Mouse (Mus musculus) C2C12 (cell line): ENCODE measurements at regions not wholly inside any gene's neighbourhood (a gene's known extent, or its start where the extent isn't known, plus 50 kb on each side); places are given as distances from the start of the nearest gene placed in this dataset.

ENCODE experiments used
- H3K27me3 ChIP-seq: one replicate; pipeline ENCODE4 v1.6.1; 2011; ENCODE audit not compliant: control insufficient read depth, insufficient read depth, insufficient read length
- H3K36me3 ChIP-seq: one replicate; pipeline ENCODE4 v1.6.1; 2011; ENCODE audit not compliant: control insufficient read depth, insufficient read depth
- H3K4me3 ChIP-seq: one replicate; pipeline ENCODE4 v1.5.1; 2011; ENCODE audit warnings: mild to moderate bottlenecking, control low read depth; ENCODE audit not compliant: poor library complexity, insufficient read depth, severe bottlenecking
- H3K79me2 ChIP-seq: one replicate; pipeline ENCODE4 v1.6.1; 2011; ENCODE audit not compliant: control insufficient read depth, insufficient read depth
- H3K79me3 ChIP-seq: one replicate; pipeline ENCODE4 v1.6.1; 2011; ENCODE audit warnings: low read depth, control low read depth
- H3ac ChIP-seq: one replicate; pipeline ENCODE3; 2011; ENCODE audit warnings: low read depth; ENCODE audit not compliant: control insufficient read depth, insufficient read length
- CEBPB ChIP-seq: IDR thresholded peaks from one replicate; pipeline ENCODE4 v1.6.1; 2011; ENCODE audit warnings: low read depth, mild to moderate bottlenecking, control low read depth, moderate library complexity
- CTCF ChIP-seq: IDR thresholded peaks from one replicate; pipeline ENCODE4 v1.5.1; 2011; ENCODE audit not compliant: control insufficient read depth, insufficient read depth, insufficient read length
- FOSL1 ChIP-seq: IDR thresholded peaks from one replicate; pipeline ENCODE4 v1.8.0; 2011; ENCODE audit warnings: mild to moderate bottlenecking, low read length; ENCODE audit not compliant: poor library complexity, insufficient read depth, severe bottlenecking
- MAX ChIP-seq: IDR thresholded peaks from one replicate; pipeline ENCODE4 v1.6.1; 2011; ENCODE audit warnings: mild to moderate bottlenecking, control low read depth
- MYOD1 ChIP-seq: IDR thresholded peaks from one replicate; pipeline ENCODE4 v1.6.1; 2011; ENCODE audit warnings: low read depth; ENCODE audit not compliant: control insufficient read depth, insufficient read length
- MYOG ChIP-seq: IDR thresholded peaks from one replicate; pipeline ENCODE4 v1.6.1; 2011; ENCODE audit not compliant: control insufficient read depth, insufficient read length; ENCODE audit errors: extremely low read depth
- USF1 ChIP-seq: IDR thresholded peaks from one replicate; pipeline ENCODE4 v1.6.1; 2011; ENCODE audit warnings: low read depth, mild to moderate bottlenecking, control low read depth, moderate library complexity

DNA sequence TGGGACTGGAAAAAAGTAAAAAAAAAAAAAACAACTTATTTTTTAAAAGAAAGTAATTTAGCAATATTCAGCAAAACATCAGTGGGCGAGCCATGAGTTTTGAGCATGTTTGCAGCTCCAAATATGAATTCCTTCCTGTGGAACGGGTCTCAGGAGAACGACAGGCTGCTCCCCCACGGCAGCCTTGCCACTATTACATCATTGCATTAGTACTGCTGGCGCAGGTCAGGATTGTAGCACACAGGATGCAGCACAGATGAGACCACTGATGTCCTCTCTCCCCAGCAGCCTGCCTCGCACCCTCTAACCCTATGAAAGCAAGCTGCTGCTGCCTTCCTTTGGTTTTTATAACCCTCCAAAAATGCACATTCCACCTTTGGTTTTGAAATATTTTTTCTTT lies 121.7 kb downstream of the Chic2 start:
- Histone ChIP-seq H3K79me2 (no peaks in the 10 kb centered on the region), H3K4me3 (no peak overlapping the region), H3ac (no peak overlapping the region), H3K27me3 (no peaks in the 10 kb centered on the region), H3K36me3 (no peaks in the 10 kb centered on the region), H3K79me3 (no peaks in the 10 kb centered on the region)
- no peak for TF ChIP-seq USF1
- TF ChIP-seq MYOD1: no peak
- TF ChIP-seq MYOG: no peak
- no peak for TF ChIP-seq MAX
- no peak for TF ChIP-seq CTCF

DNA sequence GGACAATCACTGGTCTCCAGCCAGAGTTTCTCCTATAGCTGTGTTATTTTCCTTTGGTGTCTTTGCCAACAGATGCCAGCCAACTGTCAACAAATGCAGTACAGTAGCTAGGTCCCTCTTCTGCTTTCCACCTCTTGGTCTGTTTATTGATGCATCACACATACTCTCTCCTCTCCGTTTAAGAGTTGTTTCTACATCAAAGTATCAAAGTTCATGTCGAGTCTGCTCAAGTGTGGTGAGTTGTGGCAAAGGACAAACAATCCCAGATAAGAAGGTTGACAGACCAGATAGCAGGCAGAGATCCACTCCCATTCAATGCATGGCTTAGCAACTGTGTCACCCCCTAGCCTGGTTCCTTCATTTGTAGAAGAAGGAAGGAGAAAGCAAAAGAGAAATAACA lies 123.6 kb downstream of the Chic2 start:
- no peak overlapping the region for H3K4me3 ChIP-seq
- no peak for TF ChIP-seq FOSL1
- no peak for TF ChIP-seq CEBPB
- no peak for TF ChIP-seq MYOD1
- no peak for TF ChIP-seq USF1
- no peak for TF ChIP-seq MAX
- no peaks in the 10 kb centered on the region for H3K79me2 ChIP-seq
- H3K27me3 ChIP-seq: no peaks in the 10 kb centered on the region
- no peaks in the 10 kb centered on the region for H3K36me3 ChIP-seq
- H3ac ChIP-seq: no peak overlapping the region
- H3K79me3 ChIP-seq: no peaks in the 10 kb centered on the region

GRCm38 (mm10) chr5:74920490-74920889 lies 124.1 kb downstream of the Chic2 start:
- TF ChIP-seq CTCF (no peak), MYOG (no peak), FOSL1 (no peak)

GRCm38 (mm10) chr5:74905504-74906061 lies 139.0 kb downstream of the Chic2 start:
- no peaks in the 10 kb centered on the region for H3K79me3 ChIP-seq
- H3K36me3 ChIP-seq: no peaks in the 10 kb centered on the region

More at GRCm38 (mm10) chr5:74920490-74920889, 124.1 kb downstream of the Chic2 start:
- H3K36me3 ChIP-seq: no peaks in the 10 kb centered on the region
- no peaks in the 10 kb centered on the region for H3K79me2 ChIP-seq
- H3K79me3 ChIP-seq: no peaks in the 10 kb centered on the region
- H3K4me3 ChIP-seq: no peak overlapping the region
- H3K27me3 ChIP-seq: no peaks in the 10 kb centered on the region
- no peak overlapping the region for H3ac ChIP-seq

GRCm38 (mm10) chr5:74904927-74905503 lies 139.6 kb downstream of the Chic2 start:
- no peak overlapping the region for H3K4me3 ChIP-seq
- H3K79me3 ChIP-seq: no peaks in the 10 kb centered on the region
- H3K36me3 ChIP-seq: no peaks in the 10 kb centered on the region
- no peak for TF ChIP-seq CTCF
- no peaks in the 10 kb centered on the region for H3K27me3 ChIP-seq
- H3K79me2 ChIP-seq: no peaks in the 10 kb centered on the region
- no peak overlapping the region for H3ac ChIP-seq

More at GRCm38 (mm10) chr5:74905504-74906061, 139.0 kb downstream of the Chic2 start:
- Histone ChIP-seq H3K4me3 (no peak overlapping the region), H3K27me3 (no peaks in the 10 kb centered on the region), H3ac (no peak overlapping the region), H3K79me2 (no peaks in the 10 kb centered on the region)
- TF ChIP-seq USF1 (no peak), CTCF (no peak), FOSL1 (no peak), MAX (no peak), MYOD1 (no peak), CEBPB (no peak), MYOG (no peak)

DNA sequence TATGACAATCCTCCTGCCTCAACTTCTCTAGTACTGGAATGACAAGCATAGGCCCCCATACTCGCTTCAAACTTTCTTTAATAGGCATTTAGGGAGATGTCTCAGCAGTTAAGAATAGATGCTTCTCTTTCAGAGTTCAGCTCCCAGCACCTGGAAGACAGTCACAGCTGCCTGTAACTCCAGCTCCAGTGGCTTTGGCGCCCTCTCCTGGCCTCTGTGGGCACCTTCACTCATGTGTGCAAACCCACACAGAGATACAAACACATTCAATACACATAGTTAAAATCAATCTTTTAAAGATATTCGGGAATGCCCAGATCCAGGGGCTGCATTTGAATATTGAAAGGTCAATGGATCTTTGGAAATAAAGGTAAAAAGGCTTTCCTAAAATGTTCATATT lies 140.2 kb downstream of the Chic2 start:
- no peaks in the 10 kb centered on the region for H3K27me3 ChIP-seq
- H3K79me3 ChIP-seq: no peaks in the 10 kb centered on the region
- no peak for TF ChIP-seq MYOG
- no peak for TF ChIP-seq MAX
- TF ChIP-seq MYOD1: no peak
- TF ChIP-seq USF1: no peak
- no peaks in the 10 kb centered on the region for H3K36me3 ChIP-seq
- H3K79me2 ChIP-seq: no peaks in the 10 kb centered on the region
- no peak overlapping the region for H3K4me3 ChIP-seq
- no peak overlapping the region for H3ac ChIP-seq

DNA sequence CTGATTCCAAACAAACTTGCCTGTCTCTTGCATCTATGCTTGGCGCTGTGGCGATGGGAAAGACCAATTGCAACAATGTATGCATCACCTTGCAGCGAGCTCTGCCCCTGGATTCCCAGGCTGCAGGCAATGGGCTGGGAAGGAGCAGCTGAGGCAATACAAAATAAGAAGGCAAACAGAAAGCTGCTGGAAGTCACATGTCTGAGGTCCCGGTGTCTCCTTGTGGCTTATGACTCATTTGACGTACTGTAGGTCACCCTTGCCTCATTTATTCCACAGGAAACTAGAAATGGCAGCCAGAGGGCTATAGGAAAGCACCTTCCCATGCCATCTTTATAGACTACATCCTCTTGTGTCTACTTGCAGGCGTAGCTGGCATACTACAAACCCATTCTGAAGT lies 140.9 kb downstream of the Chic2 start:
- H3K79me2 ChIP-seq: no peaks in the 10 kb centered on the region
- TF ChIP-seq MAX (peak; percentile 70), MYOG (no peak), CEBPB (peak; percentile 20), USF1 (peak; percentile 88), MYOD1 (peak; percentile 26), CTCF (no peak), FOSL1 (peak; percentile 46)
- H3K36me3 ChIP-seq: no peaks in the 10 kb centered on the region
- H3K27me3 ChIP-seq: no peaks in the 10 kb centered on the region
- no peaks in the 10 kb centered on the region for H3K79me3 ChIP-seq
- H3ac ChIP-seq: no peak overlapping the region
- no peak overlapping the region for H3K4me3 ChIP-seq
